Mouse (Mus musculus) forelimb bud, embryonic 11.5 days (tissue): Measurements from ENCODE around the gene Rps27a.
A peak's percentile ranks its signal among the peaks of the same experiment; 100 is the strongest.
"Not testable (repeated sequence)": the region's sequence is repeated elsewhere in the genome, so short reads cannot be mapped to it uniquely, and the experiment has no call there.

Experiments used
- DNase-seq: peaks from one replicate; pipeline ENCODE4 v3.0.0-alpha.2; 2012; ENCODE audit warnings: low read depth, low spot score

Rps27a gene

GRCm38 (mm10) chr11:29547752-29548503, at the start of gene Rps27a, which contains the start of gene Clhc1:
TSS of gene Rps27a (minus strand) at chr11:29548109.
TSS of gene Clhc1 (plus strand) at chr11:29547950.
- peak; percentile 93 for DNase-seq

GRCm38 (mm10) chr11:29597159-29597558, 49.2 kb upstream of the Rps27a start:
- DNase-seq, result no peak

GRCm38 (mm10) chr11:29595217-29595616, 47.3 kb upstream of the Rps27a start:
- DNase-seq, result no peak

GRCm38 (mm10) chr11:29579610-29580009, 31.7 kb upstream of the Rps27a start:
- DNase-seq, result no peak

DNA sequence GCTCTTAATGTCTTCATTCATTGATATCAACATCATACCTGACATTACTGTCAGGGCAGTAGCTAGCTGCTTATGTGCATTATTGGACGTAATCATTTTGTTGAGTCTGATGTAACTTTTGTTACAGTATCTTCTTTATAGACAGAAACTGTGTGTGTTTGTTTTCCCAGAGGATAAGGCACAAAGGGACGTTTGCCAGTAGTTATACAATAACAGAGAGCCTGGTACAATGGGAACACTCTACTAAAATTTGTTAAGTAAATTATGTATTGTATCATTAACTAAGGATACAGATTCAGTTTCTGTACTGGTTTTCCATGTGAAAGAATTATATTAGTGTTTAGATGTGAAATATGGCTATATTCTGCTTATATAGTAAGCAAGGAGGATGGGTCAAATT, 24.7 kb upstream of the Rps27a start:
- DNase-seq, result no peak

DNA sequence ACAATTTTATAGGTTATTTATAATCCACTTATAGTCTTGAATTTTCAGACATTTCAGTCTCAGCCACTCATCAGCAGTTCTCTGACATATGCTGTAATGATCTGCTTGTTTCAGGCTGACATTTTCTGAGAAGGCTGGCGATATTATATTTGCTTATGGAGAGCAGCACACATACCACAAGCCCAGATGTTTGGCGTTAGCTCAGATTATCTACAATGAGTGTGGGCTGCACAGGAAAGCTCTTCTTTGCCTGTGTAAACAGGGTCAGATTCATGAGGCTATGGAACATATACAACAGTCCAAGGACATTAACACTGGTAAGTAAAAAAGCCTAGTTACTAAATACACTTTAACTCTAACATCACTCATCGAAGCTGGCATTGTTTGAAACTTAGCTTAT, 23.6 kb upstream of the Rps27a start:
- no peak for DNase-seq

DNA sequence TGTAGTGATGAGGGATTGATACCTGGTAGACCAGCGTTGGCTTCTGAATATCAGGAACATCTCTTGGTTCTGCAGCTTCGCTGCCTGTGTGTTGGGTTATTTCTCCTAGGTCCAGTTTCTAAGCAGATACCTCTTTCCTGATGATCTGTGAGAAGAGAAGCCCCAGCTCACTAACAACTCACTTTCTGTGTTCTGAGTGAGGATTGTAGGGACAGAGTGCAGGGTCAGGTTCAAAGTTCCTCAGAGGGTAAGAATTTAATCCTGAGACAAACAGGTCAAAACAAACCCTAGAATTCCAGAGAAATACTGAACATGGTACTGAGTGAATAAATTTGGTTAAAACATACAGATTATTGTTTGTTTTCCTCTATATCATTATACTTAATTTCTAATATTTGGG, 15.5 kb upstream of the Rps27a start:
- no peak for DNase-seq

DNA sequence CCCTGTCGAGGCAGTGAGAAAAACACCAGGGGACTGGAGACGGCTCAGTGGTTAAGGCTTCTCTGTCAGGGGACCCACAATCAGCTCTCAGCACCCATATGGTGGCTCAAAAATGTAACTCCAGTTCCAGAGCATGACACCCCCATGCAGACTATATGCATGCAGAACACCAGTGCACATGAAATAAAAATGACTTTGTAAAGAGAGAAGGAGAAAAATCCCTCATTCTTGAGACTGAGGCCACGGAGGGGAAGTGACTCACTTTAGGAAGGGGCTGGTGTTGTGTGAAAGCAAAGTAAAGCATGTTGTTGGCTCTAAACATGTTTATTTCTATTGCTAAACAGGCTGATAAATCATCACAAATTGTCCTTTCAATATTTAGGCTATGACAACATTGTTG, 13.1 kb upstream of the Rps27a start:
- no peak for DNase-seq

GRCm38 (mm10) chr11:29560452-29560851, 12.5 kb upstream of the Rps27a start:
- no peak for DNase-seq

DNA sequence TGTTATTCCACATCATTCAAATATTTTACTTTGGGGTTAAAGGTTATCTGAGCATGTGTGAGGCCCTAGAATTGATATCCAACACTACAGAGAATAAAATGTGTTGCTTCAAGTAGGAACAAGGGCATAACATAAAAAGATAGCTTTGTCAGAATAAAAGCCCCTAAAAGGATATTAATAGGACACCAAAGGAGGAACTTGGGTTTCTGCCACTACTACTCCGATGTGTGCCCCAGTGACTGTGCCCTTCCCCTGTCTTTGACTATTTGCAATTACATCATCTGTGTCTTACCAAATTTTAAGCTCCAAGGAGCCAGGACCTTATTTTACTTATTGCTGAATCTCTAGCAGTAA, 1.5 kb upstream of the Rps27a start:
- no peak for DNase-seq

GRCm38 (mm10) chr11:29548504-29549424, 855 bp upstream of the Rps27a start:
- DNase-seq, result no peak

DNA sequence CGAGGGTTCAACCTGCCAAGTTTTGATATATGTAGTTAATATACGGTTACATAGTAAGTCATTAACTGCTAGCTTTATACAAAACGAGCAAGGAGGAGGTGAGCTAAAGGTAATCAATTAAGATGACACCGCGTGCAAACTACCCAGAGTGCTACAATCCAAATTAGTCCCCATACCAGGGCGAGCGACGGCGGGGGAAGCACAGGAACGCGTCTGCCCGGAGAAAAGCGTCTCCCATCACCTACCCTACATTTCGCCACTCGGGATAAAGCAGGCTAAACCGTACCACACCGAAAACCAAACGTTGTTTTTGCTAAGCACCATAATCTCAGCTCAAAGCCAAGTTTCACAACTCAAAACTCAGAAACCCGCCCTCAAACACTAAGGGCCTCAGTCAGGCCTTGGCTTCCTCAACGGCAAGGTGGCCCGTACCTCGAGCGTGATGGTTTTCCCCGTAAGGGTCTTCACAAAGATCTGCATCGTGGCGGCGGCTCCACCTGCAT, 609 bp downstream of the Rps27a start:
- DNase-seq, result peak; percentile 12

GRCm38 (mm10) chr11:29546762-29547161, 1.1 kb downstream of the Rps27a start:
- no peak for DNase-seq

GRCm38 (mm10) chr11:29546297-29546696, 1.6 kb downstream of the Rps27a start:
- DNase-seq, result not testable (repeated sequence)

GRCm38 (mm10) chr11:29545150-29545752, 2.7 kb downstream of the Rps27a start:
- not testable (repeated sequence) for DNase-seq

- no peak for DNase-seq
These were observed 3.5 kb downstream of the Rps27a start for GRCm38 (mm10) chr11:29544225-29544945.

GRCm38 (mm10) chr11:29538201-29538600, 9.7 kb downstream of the Rps27a start:
- DNase-seq, result no peak

- DNase-seq, result peak; percentile 85
These were observed 21.7 kb downstream of the Rps27a start, which contains the start of gene Mtif2 for GRCm38 (mm10) chr11:29525988-29526794. TSS of gene Mtif2 (plus strand) at chr11:29526408.

- DNase-seq, result peak; percentile 89
These were observed 33.1 kb downstream of the Rps27a start, which contains the start of gene Prorsd1 for GRCm38 (mm10) chr11:29514682-29515412. TSS of gene Prorsd1 (minus strand) at chr11:29515033.

GRCm38 (mm10) chr11:29514325-29514681, 33.6 kb downstream of the Rps27a start:
- peak; percentile 2 for DNase-seq
